Mouse (Mus musculus) ES-E14 (cell line): Measurements from ENCODE around the gene Tnfaip8l1. TPM values are rescaled to one million over a fixed set of nuclear protein-coding genes. Genes with fewer than 3 reads are reported as not detected.

Experiments used
- DNase-seq: peaks from one replicate; pipeline ENCODE4 v3.0.0-alpha.2; 2013; ENCODE audit warnings: low read depth, low spot score
- H3K27ac ChIP-seq: 2 replicates; pipeline ENCODE4 v1.5.1; 2012; ENCODE audit warnings: low read depth, mild to moderate bottlenecking, low read length, moderate library complexity, mixed read lengths; ENCODE audit not compliant: poor library complexity, insufficient read depth, severe bottlenecking
- H3K36me3 ChIP-seq: 2 replicates; pipeline ENCODE4 v1.6.1; 2012; ENCODE audit warnings: mild to moderate bottlenecking, low read length, moderate library complexity, mixed read lengths; ENCODE audit not compliant: control insufficient read depth, poor library complexity, insufficient read depth, severe bottlenecking
- H3K4me1 ChIP-seq, 2 experiments: fragments of 150-350 bp in 1 of 2; sonication (generic) in 1 of 2; 2 replicates each; pipeline ENCODE4 v1.6.1; 2012; ENCODE audit warnings: low read length in 2 of 2, mild to moderate bottlenecking in 1 of 2, mixed read lengths in 1 of 2; ENCODE audit not compliant: control insufficient read depth in 2 of 2, insufficient read depth in 2 of 2, poor library complexity in 1 of 2
- H3K4me3 ChIP-seq, 2 experiments: fragments of 150-350 bp in 1 of 2; sonication (generic) in 1 of 2; 2 replicates each; pipeline ENCODE4 v1.5.1; 2012; ENCODE audit warnings: low read length in 2 of 2, low read depth in 1 of 2, mild to moderate bottlenecking in 1 of 2, mixed read lengths in 1 of 2; ENCODE audit not compliant: insufficient read depth in 1 of 2, poor library complexity in 1 of 2, severe bottlenecking in 1 of 2
- H3K9ac ChIP-seq: 2 replicates; pipeline ENCODE4 v1.6.1; 2012; ENCODE audit warnings: low read depth, mild to moderate bottlenecking, low read length, mixed read lengths; ENCODE audit not compliant: poor library complexity, insufficient read depth, severe bottlenecking
- H3K9me3 ChIP-seq: fragments of 150-350 bp; sonication (generic); 2 replicates; pipeline ENCODE4 v1.6.1; 2012; ENCODE audit warnings: low read depth, mild to moderate bottlenecking, low read length; ENCODE audit not compliant: control insufficient read depth, insufficient read depth
- CHD2 ChIP-seq: IDR thresholded peaks from 2 replicates; pipeline ENCODE4 v1.6.1; 2014; ENCODE audit warnings: mild to moderate bottlenecking, low read depth, low read length, inconsistent platforms
- HCFC1 ChIP-seq: IDR thresholded peaks from 2 replicates; pipeline ENCODE4 v1.6.1; 2012; ENCODE audit warnings: low read length, inconsistent platforms, borderline replicate concordance; ENCODE audit not compliant: insufficient read depth
- MAFK ChIP-seq: IDR thresholded peaks from 2 replicates; pipeline ENCODE4 v1.6.1; 2014; ENCODE audit warnings: mild to moderate bottlenecking, low read depth, low read length, inconsistent platforms; ENCODE audit not compliant: insufficient read depth
- ZC3H11A ChIP-seq: IDR thresholded peaks from 2 replicates; pipeline ENCODE4 v1.6.1; 2012; ENCODE audit warnings: low read depth, mild to moderate bottlenecking, inconsistent platforms, low read length, borderline replicate concordance
- ZNF384 ChIP-seq: IDR thresholded peaks from 2 replicates; pipeline ENCODE4 v1.6.1; 2012; ENCODE audit warnings: low read depth, low read length, inconsistent platforms
- in situ Hi-C, 2 experiments: fragments of 600-800 bp; cut with MboI; formaldehyde crosslinking; loops; one replicate each; pipeline ENCODE4 v1.15.1; 2025; ENCODE audit warnings: low sequenced_read_pairs in 2 of 2, inconsistent platforms in 1 of 2; ENCODE audit not compliant: unreplicated experiment in 2 of 2
- total RNA-seq: library from RNA; depleted of rRNA; stranded (reverse); fragments of 300-350 nt; gene quantifications from 2 replicates; pipeline ENCODE4 v1.2.3, GENCODE M21; 2012

Gene Tnfaip8l1
- total RNA-seq, 1 experiment: 1.3 TPM

- DNase-seq: no peak
- H3K36me3 ChIP-seq: no peaks in the 10 kb centered on the region
- in situ Hi-C loops: no loop called here
- peaks cover 0 to 8% of the 10 kb centered on the region in 2 experiments; a peak in 2 of 4 replicates for H3K4me1 ChIP-seq
- no peak overlapping the region for H3K4me3 ChIP-seq
- H3K9me3 ChIP-seq: no peaks in the 10 kb centered on the region
- no peak overlapping the region for H3K27ac ChIP-seq
- no peak for TF ChIP-seq ZC3H11A
- TF ChIP-seq HCFC1: no peak
- no peak for TF ChIP-seq MAFK
- no peak for TF ChIP-seq ZNF384
- TF ChIP-seq CHD2: no peak
- H3K9ac ChIP-seq: no peak overlapping the region
Observed at GRCm38 (mm10) chr17:56128246-56128645, 34.0 kb upstream of the Tnfaip8l1 start.

GRCm38 (mm10) chr17:56131136-56131535 lies 31.1 kb upstream of the Tnfaip8l1 start:
- no peak for DNase-seq
- Histone ChIP-seq H3K36me3 (no peaks in the 10 kb centered on the region), H3K9ac (no peak overlapping the region), H3K9me3 (no peaks in the 10 kb centered on the region), H3K4me1 (peaks cover 0 to 10% of the 10 kb centered on the region in 2 experiments; a peak in 2 of 4 replicates), H3K4me3 (no peak overlapping the region), H3K27ac (no peak overlapping the region)
- in situ Hi-C loops: no loop called here
- TF ChIP-seq HCFC1 (no peak), ZNF384 (no peak), CHD2 (no peak), MAFK (no peak), ZC3H11A (no peak)

GRCm38 (mm10) chr17:56131814-56132213 lies 30.5 kb upstream of the Tnfaip8l1 start:
- no peak for TF ChIP-seq ZC3H11A
- no peak for TF ChIP-seq ZNF384
- no peak for TF ChIP-seq MAFK
- no peak for TF ChIP-seq CHD2
- Histone ChIP-seq H3K36me3 (no peaks in the 10 kb centered on the region), H3K9me3 (no peaks in the 10 kb centered on the region), H3K27ac (no peak overlapping the region), H3K9ac (no peak overlapping the region), H3K4me3 (no peak overlapping the region), H3K4me1 (peaks cover 0 to 10% of the 10 kb centered on the region in 2 experiments; a peak in 2 of 4 replicates)
- in situ Hi-C loops: no loop called here
- peak; percentile 84 for DNase-seq

- no peaks in the 10 kb centered on the region for H3K9me3 ChIP-seq
- H3K27ac ChIP-seq: no peak overlapping the region
- H3K4me3 ChIP-seq: no peak overlapping the region
- TF ChIP-seq HCFC1 (no peak), ZNF384 (no peak)
- no peaks in the 10 kb centered on the region for H3K36me3 ChIP-seq
- in situ Hi-C loops: no loop called here
- no peak overlapping the region for H3K9ac ChIP-seq
- no peak for DNase-seq
- H3K4me1 ChIP-seq: peaks cover 0 to 11% of the 10 kb centered on the region in 2 experiments; a peak in 2 of 4 replicates
Observed at GRCm38 (mm10) chr17:56132661-56133060, 29.6 kb upstream of the Tnfaip8l1 start.
